Mouse (Mus musculus) adrenal gland, postnatal 14 days (tissue): ENCODE measurements around the gene Shisa8. TPM values are rescaled to one million over a fixed set of nuclear protein-coding genes. Genes with fewer than 3 reads are reported as not detected.

Experiments used
- DNase-seq: peaks from one replicate; pipeline ENCODE4 v3.0.0; 2021; ENCODE audit warnings: mixed read lengths
- total RNA-seq: library from RNA; stranded (reverse); gene quantifications from 2 replicates; pipeline ENCODE4 v1.2.3, GENCODE M21; 2021

The Shisa8 gene
- total RNA-seq, 1 experiment from 2014 or later, result 0.44 TPM

DNA sequence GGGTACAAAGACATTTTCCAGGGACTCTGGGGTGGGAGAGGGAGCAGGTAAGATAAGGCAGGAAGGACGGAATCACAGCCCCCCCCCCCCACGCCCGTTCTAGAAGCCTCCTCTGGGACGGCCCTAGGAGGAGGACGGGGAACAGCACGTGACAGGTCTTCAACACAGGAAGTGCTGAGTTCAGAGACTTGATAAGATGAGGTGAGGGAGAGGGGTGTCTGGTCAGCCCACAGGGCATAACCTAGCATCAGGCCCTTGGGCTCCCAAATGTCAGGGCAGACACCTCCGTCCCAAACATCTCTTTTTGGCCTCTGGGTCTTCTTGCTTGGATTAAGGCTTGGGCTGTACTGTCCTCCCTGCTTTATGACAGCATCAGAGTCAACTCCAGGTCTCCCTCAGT, 10.6 kb upstream of the Shisa8 start:
- no peak for DNase-seq

DNA sequence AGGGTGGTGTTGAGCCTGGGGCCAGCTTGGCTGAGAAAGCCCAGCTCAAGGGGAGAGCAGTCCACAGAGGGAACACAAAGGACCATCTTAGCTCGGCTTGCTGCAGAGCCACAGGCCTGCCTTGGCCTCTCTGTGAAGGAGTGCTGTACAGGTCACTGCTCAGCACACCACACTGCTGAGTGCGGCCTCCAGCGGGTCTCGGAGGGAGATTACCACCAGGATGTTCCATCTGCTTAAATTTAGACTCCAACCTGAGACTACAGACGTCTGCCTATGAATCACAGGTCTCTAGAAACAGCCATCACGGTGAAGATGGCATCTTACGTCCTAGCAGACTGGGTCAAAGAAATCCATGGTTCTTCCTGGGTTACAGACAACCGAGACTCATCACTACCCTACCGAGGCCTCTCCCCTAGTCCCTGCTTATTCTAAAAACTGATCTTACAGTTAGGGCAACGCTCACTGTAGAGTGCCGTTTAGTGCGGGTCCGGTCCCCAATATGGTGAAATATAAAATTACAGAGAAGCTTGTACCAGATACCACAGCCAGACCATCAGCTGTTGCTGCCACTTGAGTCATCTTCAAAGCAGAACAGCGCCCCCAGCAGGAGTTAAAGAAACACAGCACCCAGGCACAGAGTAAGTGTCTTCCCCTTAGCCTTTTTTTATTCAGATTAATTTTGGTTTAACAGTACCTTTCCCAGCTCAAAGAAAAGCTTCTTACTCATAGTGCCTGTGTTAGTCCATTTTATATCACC, 8.7 kb upstream of the Shisa8 start:
- no peak for DNase-seq

DNA sequence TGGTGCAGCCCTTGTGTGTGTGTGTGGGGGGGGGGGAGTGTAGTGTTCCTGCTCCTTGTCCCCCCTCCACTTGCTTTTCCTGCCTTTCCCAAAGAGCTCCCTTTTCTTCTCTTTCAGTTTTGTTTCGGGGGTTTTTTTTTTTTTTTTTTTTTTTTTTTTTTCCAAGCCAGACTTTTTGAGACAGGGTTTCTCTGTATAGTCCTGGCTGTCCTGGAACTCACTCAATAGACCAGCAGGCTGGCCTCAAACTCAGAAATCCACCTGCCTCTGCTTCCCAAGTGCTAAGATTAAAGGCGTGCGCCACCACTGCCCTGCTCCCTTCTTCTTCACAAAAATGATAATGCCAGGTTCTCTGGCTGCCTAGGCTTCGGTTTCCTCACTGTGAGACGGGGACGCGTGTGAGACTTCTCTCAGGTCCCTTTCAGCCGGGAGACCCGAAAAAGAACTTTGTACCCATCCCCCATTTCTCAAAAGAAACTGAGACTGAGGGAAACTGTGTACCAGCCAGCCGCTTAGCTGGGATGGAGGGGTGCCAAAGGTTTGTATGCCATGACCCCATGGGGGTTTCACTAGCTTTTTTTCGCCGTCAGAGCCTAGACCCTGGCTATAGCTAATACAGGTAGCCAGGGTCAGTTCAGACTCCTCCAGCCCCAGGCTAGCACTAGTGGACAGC, 7.5 kb upstream of the Shisa8 start:
- DNase-seq, result no peak

DNA sequence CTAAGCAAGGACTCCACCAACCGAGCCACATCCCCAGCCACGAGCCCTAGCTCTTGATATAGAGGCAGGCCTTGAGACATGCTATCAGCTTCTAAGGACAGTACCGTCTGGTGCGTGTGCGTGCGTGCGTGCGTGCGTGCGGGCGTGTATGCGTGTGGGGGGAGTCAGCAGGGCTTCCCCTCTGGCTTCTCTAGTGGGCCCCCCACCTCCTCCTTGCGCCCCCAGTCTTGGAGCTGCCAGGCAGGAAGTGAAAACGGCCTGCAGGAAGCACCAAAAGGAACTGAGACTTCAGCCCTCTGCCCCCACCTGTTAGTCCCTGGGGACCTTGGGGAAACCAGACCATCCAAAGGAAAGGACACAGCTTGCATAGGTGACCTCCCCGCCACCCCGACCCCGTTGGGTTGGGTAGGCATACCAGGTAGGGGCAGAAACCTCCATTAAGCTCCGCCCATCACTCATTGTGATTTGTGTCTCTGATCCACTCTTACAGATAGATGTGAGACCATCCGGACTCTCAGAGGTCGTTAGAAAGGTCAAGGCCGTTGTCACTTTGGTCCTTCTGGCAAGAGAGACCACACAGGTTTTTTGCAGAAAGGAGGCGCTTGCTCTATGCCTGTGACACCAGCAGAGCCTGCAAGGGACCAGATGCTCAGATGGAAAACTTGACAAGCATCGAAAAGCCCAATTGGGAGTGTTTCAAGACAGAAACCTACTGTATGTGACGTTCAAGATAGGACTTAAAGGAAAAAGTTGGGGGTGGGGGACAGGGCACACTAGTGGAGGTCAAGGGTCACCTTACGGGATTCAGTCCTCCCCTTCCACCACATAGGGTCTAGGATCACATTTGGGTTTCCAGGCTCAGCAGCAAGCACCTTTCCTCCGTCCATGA, 6.4 kb upstream of the Shisa8 start:
- DNase-seq, result peak; percentile 45

DNA sequence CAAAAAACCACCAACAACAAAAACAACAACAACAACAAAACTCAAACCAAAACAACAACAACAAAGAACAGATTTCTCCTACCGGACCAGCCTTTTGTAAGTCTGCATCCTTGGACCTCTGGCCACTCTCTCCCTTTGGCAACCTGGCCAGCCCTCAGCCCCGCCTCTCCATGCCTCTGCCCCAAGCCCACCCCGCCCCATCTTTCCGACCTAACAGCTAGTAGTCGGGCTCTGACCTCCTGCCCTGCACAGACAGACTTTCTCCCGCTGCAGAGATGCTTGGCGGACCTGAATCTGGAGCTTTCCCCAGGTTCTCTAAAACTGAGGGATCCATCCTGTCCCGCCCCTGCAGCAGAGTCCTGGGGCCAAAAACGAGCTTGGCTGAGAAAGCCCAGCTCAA, 5.4 kb upstream of the Shisa8 start:
- DNase-seq, result no peak

DNA sequence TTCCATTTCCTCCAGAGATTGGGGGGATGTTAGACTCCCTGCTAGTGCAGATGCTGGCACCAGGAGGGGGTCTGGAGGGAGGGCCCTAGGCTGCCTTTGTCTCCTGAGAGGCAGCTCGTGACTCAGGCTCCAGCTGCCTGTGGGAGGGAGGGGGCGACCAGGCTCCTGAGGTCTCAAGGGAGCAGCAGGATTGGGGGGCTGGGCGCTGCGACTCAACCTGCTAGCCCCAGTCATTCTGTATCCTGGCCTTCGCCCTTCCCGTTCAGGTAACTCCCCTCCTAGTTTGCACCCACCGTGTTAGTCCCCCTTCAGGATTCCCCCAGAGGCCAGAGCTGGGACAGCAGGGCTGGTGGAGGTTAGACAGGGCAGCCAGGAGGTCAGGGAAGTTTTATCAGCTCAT, 4.4 kb upstream of the Shisa8 start:
- DNase-seq, result no peak

DNA sequence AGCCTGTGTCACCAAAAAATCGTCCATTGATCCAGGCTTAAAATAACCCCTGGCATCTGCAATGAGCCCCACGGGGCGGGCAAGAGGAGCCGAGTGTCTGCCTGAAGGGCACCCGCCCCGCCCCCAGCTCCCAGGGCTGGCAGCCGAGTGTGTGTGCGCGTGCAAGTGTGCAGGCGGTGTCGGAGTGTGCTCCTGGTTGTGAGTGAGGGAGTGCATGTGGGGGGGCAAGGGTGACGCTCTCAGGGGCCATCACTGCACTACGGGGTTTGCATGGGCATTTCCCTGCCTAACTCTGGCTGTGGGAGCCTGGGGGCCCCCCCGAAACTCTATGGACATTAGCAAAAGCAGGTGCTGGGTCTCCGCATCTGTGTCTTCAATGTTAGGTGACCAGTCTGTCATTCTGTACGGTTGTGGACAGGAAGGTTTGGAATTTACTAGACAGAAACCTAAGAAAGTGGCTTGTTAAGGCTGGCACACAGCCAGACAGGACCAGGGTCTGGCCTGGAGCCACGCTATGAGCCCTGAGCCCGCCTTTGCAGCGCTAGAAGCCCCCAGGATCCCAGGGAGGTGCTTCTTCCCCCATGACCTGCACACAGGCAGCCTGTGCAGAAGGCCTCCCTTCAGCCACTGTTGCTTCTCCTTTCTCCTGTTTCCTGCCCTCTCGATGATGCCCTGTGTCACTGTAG, 3.7 kb upstream of the Shisa8 start:
- DNase-seq, result no peak

GRCm38 (mm10) chr15:82215332-82216046, 2.9 kb upstream of the Shisa8 start:
- no peak for DNase-seq

DNA sequence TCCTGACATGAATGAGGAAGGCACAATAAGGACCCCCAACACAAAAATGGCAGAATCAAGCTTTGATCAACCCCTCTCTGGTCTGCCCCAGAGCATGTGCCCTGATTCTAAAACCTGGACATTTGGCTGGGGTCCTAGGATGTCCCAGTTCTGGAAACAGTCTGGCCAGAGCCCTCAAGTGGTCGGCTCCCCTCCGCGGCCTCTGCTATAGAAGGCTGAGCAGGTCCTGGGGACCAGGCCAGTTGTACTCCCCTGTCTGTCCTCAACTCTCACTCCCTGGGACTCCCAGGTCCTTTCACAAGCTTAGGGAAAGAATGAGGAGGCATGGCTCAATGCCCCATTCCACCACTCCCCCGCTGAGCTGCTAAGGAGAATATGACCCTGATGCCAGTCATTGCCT, 607 bp upstream of the Shisa8 start:
- DNase-seq, result no peak

DNA sequence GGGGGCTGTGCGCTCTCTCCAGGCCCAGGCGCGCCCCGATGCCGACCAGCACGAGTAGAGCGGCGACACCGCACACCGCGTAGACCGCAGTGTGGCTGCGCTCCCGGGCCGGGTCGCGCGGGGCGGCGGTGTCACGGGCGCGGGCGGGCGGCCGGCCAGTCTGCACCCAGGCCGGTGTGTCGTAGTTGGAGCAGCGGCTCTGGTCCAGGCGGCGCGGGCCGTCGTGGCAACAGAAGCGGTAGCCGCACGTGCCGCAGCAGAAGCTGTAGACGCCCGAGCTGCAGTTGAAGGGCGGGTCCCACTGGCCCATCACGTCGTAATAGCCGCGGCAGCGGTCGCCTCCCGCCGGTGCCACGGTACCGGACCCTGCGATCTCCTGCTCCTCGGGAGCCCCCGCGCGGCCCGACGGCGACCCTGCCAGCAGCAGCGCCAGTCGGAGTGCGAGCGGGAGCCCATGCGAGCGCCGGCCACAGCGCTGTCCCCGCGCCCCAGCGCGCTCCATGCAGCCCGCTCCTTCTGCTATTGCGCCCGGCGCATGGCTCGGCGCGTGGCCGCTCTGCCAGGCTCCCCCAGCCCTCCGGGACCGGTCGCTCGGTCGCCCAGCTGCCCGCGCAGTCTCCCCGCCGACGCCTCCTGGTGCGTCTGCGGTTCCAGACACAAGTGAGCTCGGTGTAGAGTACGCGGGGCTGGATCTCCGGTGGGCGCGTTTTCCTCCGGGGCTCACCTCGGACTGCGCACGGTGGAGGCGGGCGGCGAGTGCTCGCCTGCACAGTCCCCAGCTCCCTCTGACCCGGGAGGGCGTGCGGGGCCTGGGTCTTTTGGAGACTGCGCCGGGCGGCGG, 484 bp downstream of the Shisa8 start:
- peak; percentile 47 for DNase-seq

DNA sequence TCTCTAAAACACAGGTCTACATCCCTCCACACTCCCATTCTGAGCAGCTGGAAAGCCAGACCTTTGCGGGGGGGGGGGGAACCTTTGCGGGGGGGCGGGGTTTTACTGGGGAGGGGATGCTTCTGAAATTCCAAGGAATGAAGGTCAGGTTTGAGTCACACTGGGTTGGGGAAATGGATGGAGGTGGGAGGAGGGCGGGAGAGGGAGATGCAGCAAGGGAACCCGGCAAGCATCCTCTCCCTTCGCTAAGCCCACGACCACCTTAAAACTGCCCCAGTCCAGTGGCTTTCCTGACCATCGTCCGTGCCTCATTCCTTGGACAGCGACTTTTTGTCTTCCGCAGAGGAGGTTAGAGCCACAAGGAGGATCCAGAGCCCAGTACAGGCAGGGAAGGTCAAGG, 1.3 kb downstream of the Shisa8 start:
- no peak for DNase-seq

- DNase-seq, result no peak
These were observed 1.8 kb downstream of the Shisa8 start for GRCm38 (mm10) chr15:82210801-82211200.

GRCm38 (mm10) chr15:82209295-82210050, 3.1 kb downstream of the Shisa8 start:
- DNase-seq, result no peak

DNA sequence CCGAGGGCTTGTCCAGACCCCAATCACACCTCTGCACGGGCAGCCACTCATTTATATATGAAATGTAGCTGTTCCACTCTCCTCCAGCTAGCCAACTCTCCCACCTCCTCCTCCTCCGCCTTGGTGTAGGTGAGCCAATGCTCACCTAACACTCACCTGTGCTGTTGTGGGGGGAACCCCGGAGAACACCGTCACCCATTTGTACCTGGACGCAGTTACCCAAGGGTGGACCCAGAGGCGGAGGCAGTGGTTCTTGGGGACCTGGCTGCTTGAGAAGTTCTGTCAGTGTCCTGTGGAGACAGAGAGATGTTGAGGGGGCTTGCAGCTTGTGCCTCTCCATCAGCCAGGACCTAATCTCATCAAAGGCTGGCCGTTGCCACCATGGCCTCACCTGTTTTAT, 4.3 kb downstream of the Shisa8 start:
- no peak for DNase-seq

DNA sequence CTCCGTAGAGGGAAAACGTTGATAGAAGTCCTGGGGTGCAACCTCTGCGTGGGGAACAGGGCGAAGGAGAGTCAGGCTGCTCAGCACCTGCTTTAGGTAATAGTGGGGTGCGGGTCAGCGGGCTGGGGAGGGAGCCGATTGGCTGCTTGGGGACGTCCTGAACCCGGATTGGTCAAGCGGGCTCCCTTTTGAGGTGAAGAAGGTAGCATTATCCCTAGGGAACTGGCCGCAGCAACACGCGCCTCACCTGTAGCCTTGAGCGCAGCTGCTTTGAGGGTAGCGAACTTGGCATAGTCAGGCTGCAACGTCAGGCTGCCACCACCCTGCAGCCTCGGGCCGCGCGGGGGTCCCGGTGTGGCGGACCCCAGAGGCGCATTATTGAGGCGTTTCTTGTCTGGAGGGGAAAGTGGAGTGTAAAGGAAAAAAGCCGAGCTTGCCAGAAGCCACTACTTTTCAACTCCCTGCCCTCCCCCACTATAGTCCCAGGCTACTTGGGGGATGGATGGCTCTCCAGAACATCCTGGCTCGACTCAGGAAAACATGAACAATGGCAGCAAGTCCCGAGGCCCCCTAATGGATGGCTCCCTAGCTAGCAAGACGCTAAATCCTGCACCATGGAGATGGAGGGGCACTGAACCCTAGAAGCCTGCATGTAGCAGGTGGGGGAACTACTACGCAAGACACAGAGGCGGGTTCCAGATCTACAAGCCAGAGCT, 5.0 kb downstream of the Shisa8 start:
- no peak for DNase-seq

GRCm38 (mm10) chr15:82207105-82207459, 5.5 kb downstream of the Shisa8 start:
- no peak for DNase-seq

GRCm38 (mm10) chr15:82206365-82207104, 6.1 kb downstream of the Shisa8 start:
- DNase-seq, result peak; percentile 77

GRCm38 (mm10) chr15:82204680-82205371, 7.8 kb downstream of the Shisa8 start:
- no peak for DNase-seq
